ENCODE assay signal across 9 mouse cellular contexts in the genomic region with DNA sequence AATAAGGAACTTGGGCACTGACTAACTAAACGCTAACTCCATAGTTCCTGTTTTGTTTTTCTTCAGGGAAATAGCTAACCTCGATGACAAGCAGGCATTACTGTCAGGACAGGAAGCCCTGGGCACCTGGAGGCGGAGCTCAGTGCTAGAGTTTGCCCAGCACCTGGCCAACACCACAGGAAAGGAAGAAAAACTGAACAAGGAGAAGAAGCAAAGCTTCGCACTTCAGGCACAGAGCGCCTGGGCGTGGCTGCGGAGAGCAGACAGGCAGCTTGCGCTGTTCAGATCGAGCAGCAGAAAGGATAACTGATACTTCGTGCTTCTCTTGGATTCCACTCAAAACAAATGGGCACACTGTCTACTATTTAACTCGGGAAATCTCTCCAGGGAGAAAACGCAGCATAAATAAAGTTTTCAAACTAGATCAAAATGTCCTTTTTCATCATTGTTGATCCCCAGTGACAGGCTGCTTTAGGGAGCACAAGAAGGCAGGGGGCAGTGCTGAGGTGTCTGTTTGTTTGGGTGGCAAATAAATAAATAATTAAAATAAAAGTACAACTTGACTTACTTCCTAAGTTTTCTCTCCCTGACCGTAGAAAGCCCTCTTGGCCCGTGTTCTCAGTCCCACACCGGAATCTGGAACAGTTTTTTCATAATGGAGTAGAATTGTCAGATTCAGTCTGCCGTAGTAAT. TPM values are rescaled to one million over a fixed set of nuclear protein-coding genes. Genes with fewer than 3 reads are reported as not detected.
DNase-seq lines count a peak whose midpoint lies in the region; ATAC-seq and TF ChIP-seq lines count a peak whose summit lies in the region.
"Had no signal": no experiment of that assay in that cellular context is flagged by ENCODE, and none has a peak within 500 bp of the region (broad histone marks: within the 10 kb centered on the region; RNA-seq: fewer than 3 reads in every experiment).

No protein-coding gene starts in this region.

- peak overlapping the region; percentile 37 for H3K4me2 ChIP-seq in kidney, embryonic 15.5 days
- no peak overlapping the region for H3K4me2 ChIP-seq in hindbrain, embryonic 16.5 days (ENCODE audit: low read length)
- H3K4me2 ChIP-seq: liver, embryonic 13.5 days had no signal

- ATAC-seq in kidney, embryonic 15.5 days (replicated peaks; ENCODE audit: low FRiP score) = peak; percentile 70
- no peak for ATAC-seq in hindbrain, embryonic 16.5 days

- H3K9me3 ChIP-seq in kidney, embryonic 15.5 days (replicated peaks) = no peaks in the 10 kb centered on the region
- no peaks in the 10 kb centered on the region for H3K9me3 ChIP-seq in hindbrain, embryonic 16.5 days (ENCODE audit: control insufficient read depth, low read length)
- H3K9me3 ChIP-seq: liver, embryonic 13.5 days had no signal

- H3K27ac ChIP-seq in left cerebral cortex, adult 2 months = no peak overlapping the region
- H3K27ac ChIP-seq in kidney, embryonic 15.5 days = no peak overlapping the region
- H3K27ac ChIP-seq in hindbrain, embryonic 16.5 days (ENCODE audit: low read depth, low read length) = no peak overlapping the region
- H3K27ac ChIP-seq: liver, embryonic 13.5 days had no signal

- 0 out of 2 replicates have a peak, but pooled peaks cover 6% of the 10 kb centered on the region for H3K4me1 ChIP-seq in kidney, embryonic 15.5 days
- H3K4me1 ChIP-seq in hindbrain, embryonic 16.5 days (ENCODE audit: control insufficient read depth, insufficient read depth, low read depth, low read length) = no peaks in the 10 kb centered on the region
- H3K4me1 ChIP-seq: liver, embryonic 13.5 days had no signal

- 0 out of 2 replicates have a peak overlapping the region, but pooled peaks have one; percentile 7 for H3K4me3 ChIP-seq in left cerebral cortex, adult 2 months
- H3K4me3 ChIP-seq in kidney, embryonic 15.5 days (replicated peaks) = peak overlapping the region; percentile 10; the same call in 1 of the 2 replicates
- H3K4me3 ChIP-seq in hindbrain, embryonic 16.5 days (ENCODE audit: low read length) = no peak overlapping the region
- H3K4me3 ChIP-seq: liver, embryonic 13.5 days had no signal

- H3K9ac ChIP-seq in kidney, embryonic 15.5 days = no peak overlapping the region
- H3K9ac ChIP-seq in hindbrain, embryonic 16.5 days (ENCODE audit: low read depth, low read length) = no peak overlapping the region
- H3K9ac ChIP-seq: liver, embryonic 13.5 days had no signal

- 53% methylated on average over 16 of the region's 16 CpGs for WGBS in kidney, embryonic 15.5 days
- WGBS in hindbrain, embryonic 16.5 days = 87% methylated on average over 16 of the region's 16 CpGs

- no peaks in the 10 kb centered on the region for H3K36me3 ChIP-seq in kidney, embryonic 15.5 days
- no peaks in the 10 kb centered on the region for H3K36me3 ChIP-seq in splenic B cell, adult 2 months (ENCODE audit: control insufficient read depth, insufficient read depth, low read length, poor library complexity, severe bottlenecking)
- no peaks in the 10 kb centered on the region for H3K36me3 ChIP-seq in hindbrain, embryonic 16.5 days (ENCODE audit: control insufficient read depth, insufficient read depth, low read length)
- H3K36me3 ChIP-seq: liver, embryonic 13.5 days had no signal

- DNase-seq in left cerebral cortex, adult 2 months (ENCODE audit: extremely low spot score in 1 of 2, low spot score in 2 of 2) = no peak
- DNase-seq in left cerebral cortex, adult 11 months (ENCODE audit: low spot score) = no peak
- DNase-seq in NIH3T3 (ENCODE audit: low read depth) = peak; percentile 43
- peak; percentile 7 for DNase-seq in splenic B cell, adult 2 months (ENCODE audit: low read depth, low spot score)
- no peak for DNase-seq in layer of hippocampus, adult 9-11 months
- no peak for DNase-seq in embryo, embryonic 10 days (ENCODE audit: low spot score)

- H3K27me3 ChIP-seq in kidney, embryonic 15.5 days = no peaks in the 10 kb centered on the region
- H3K27me3 ChIP-seq in splenic B cell, adult 2 months (ENCODE audit: control insufficient read depth, insufficient read depth, low read length, poor library complexity, severe bottlenecking) = no peaks in the 10 kb centered on the region
- H3K27me3 ChIP-seq in hindbrain, embryonic 16.5 days (replicated peaks; ENCODE audit: control insufficient read depth, insufficient read depth, low read length) = no peaks in the 10 kb centered on the region
- H3K27me3 ChIP-seq: liver, embryonic 13.5 days had no signal

- TF ChIP-seq CTCF in left cerebral cortex, adult 2 months (IDR thresholded peaks at IDR 0.05) = no peak

- intact Hi-C loops in left cerebral cortex, adult 2 months (cut with DNase I) = loop anchor here (5.0 kb wide), 1 partner anchor 435 kb away; no protein-coding TSS in a partner anchor

RNA-seq across cellular contexts. Expression of gene Tmx1, which starts 24.1 kb away (rescaled TPM):
- 10 to 100 TPM; 29.0 to 31.5 TPM for total RNA-seq in left cerebral cortex, adult 2 months (2021)
- polyA plus RNA-seq in kidney, embryonic 15.5 days (2015; fragmentation: Nextera tagmentation; extraction: Ambion mirVana) = 114 and 126 TPM in 2 replicates
- 148 and 153 TPM in 2 replicates for polyA plus RNA-seq in hindbrain, embryonic 16.5 days (2015; fragmentation: Nextera tagmentation; extraction: Ambion mirVana)

Comparison
In these comparisons a context has a peak if more than half of its experiments do, and no peak if none do; other contexts are left out.
1. DNase-seq: peak in NIH3T3 (single experiment) and splenic B cell, adult 2 months (single experiment); none in left cerebral cortex, adult 2 months (0 of 2), left cerebral cortex, adult 11 months (single experiment), layer of hippocampus, adult 9-11 months (single experiment) and embryo, embryonic 10 days (single experiment).